Mouse (Mus musculus) neural tube, embryonic 11.5 days (tissue): ENCODE results near the gene Thap7. TPM values are rescaled to one million over a fixed set of nuclear protein-coding genes. Genes with fewer than 3 reads are reported as not detected.
A peak's percentile ranks its signal among the peaks of the same experiment; 100 is the strongest.

Experiments used
- ATAC-seq: fragments of 200-750 bp; cut with Nextera tagmentation; 2 replicates; pipeline ENCODE4 v1.8.0; 2017; ENCODE audit warnings: moderate number of reproducible peaks, mild to moderate bottlenecking, moderate TSS enrichment, moderate library complexity; ENCODE audit not compliant: insufficient read depth, low FRiP score, low TSS enrichment
- DNase-seq: peaks from one replicate; pipeline ENCODE4 v3.0.0-alpha.2; 2015; ENCODE audit warnings: low spot score
- H3K27ac ChIP-seq: fragments of 300-500 bp; sonication (generic); 2 replicates; pipeline ENCODE4 v1.5.1; 2014; ENCODE audit warnings: low read depth, mild to moderate bottlenecking, low read length
- H3K27me3 ChIP-seq: fragments of 300-500 bp; sonication (generic); 2 replicates; pipeline ENCODE4 v1.6.1; 2014; ENCODE audit warnings: mild to moderate bottlenecking, low read length, mixed read lengths; ENCODE audit not compliant: control insufficient read depth, insufficient read depth
- H3K36me3 ChIP-seq: fragments of 300-500 bp; sonication (generic); 2 replicates; pipeline ENCODE4 v1.6.1; 2014; ENCODE audit warnings: mild to moderate bottlenecking, low read length, moderate library complexity, mixed read lengths; ENCODE audit not compliant: control insufficient read depth, insufficient read depth
- H3K4me1 ChIP-seq: fragments of 300-500 bp; sonication (generic); 2 replicates; pipeline ENCODE4 v1.6.1; 2014; ENCODE audit warnings: low read length, mixed read lengths; ENCODE audit not compliant: control insufficient read depth, insufficient read depth
- H3K4me2 ChIP-seq: fragments of 300-500 bp; sonication (generic); 2 replicates; pipeline ENCODE4 v1.6.1; 2014; ENCODE audit warnings: low read depth, mild to moderate bottlenecking, moderate library complexity
- H3K4me3 ChIP-seq: fragments of 300-500 bp; sonication (generic); 2 replicates; pipeline ENCODE4 v1.5.1; 2014; ENCODE audit warnings: low read depth, low read length
- H3K9ac ChIP-seq: fragments of 300-500 bp; sonication (generic); 2 replicates; pipeline ENCODE4 v1.6.1; 2014; ENCODE audit warnings: mild to moderate bottlenecking, low read length
- H3K9me3 ChIP-seq: fragments of 300-500 bp; sonication (generic); 2 replicates; pipeline ENCODE4 v1.6.1; 2016; ENCODE audit warnings: low read length; ENCODE audit not compliant: control insufficient read depth
- WGBS: fragments of 180-500 bp; shearing (Covaris S2); extraction: QIAGEN DNeasy Blood & Tissue Kit; methylation state at CpG from one replicate; pipeline ENCODE4 v1.1.7; 2014; 5-methylcytosine and 5-hydroxymethylcytosine counted together
- polyA plus RNA-seq: library from polyadenylated mRNA; unstranded; fragments of >200 nt; fragmentation: Nextera tagmentation; extraction: Ambion mirVana; gene quantifications from 2 replicates; pipeline ENCODE4 v1.2.1, GENCODE M21; 2014

Thap7 gene
- polyA plus RNA-seq, 1 experiment from 2014 or later, result 51.4 TPM

GRCm38 (mm10) chr16:17552837-17553236 lies 21.9 kb upstream of the Thap7 start:
- Histone ChIP-seq H3K27me3 (no peaks in the 10 kb centered on the region), H3K4me1 (peaks cover 3% of the 10 kb centered on the region; the same call in 1 of the 2 replicates), H3K9me3 (no peaks in the 10 kb centered on the region), H3K4me2 (no peak overlapping the region), H3K27ac (no peak overlapping the region), H3K9ac (no peak overlapping the region), H3K36me3 (no peaks in the 10 kb centered on the region), H3K4me3 (no peak overlapping the region)
- ATAC-seq (no peak), DNase-seq (no peak)
- 80% methylated on average over 7 of the region's 7 CpGs for WGBS

GRCm38 (mm10) chr16:17542632-17543031 lies 11.7 kb upstream of the Thap7 start:
- no peak for DNase-seq
- WGBS, result 79% methylated on average over 2 of the region's 2 CpGs
- Histone ChIP-seq H3K9me3 (no peaks in the 10 kb centered on the region), H3K27me3 (no peaks in the 10 kb centered on the region), H3K4me1 (no peaks in the 10 kb centered on the region), H3K4me3 (no peak overlapping the region), H3K27ac (no peak overlapping the region), H3K4me2 (no peak overlapping the region), H3K9ac (no peak overlapping the region), H3K36me3 (no peaks in the 10 kb centered on the region)
- no peak for ATAC-seq

- Histone ChIP-seq H3K4me2 (no peak overlapping the region), H3K27me3 (no peaks in the 10 kb centered on the region), H3K9me3 (no peaks in the 10 kb centered on the region), H3K4me3 (no peak overlapping the region), H3K4me1 (peaks cover 4% of the 10 kb centered on the region; the same call in 1 of the 2 replicates), H3K36me3 (no peaks in the 10 kb centered on the region), H3K27ac (no peak overlapping the region), H3K9ac (no peak overlapping the region)
- no peak for ATAC-seq
- 84% methylated on average over 3 of the region's 3 CpGs for WGBS
- no peak for DNase-seq
Observed at GRCm38 (mm10) chr16:17536584-17536983, 5.6 kb upstream of the Thap7 start.

- ATAC-seq (no peak), DNase-seq (no peak)
- H3K36me3 ChIP-seq, result peaks cover 4% of the 10 kb centered on the region
- H3K4me2 ChIP-seq, result no peak overlapping the region
- no peak overlapping the region for H3K27ac ChIP-seq
- peaks cover 6% of the 10 kb centered on the region; the same call in 1 of the 2 replicates for H3K4me1 ChIP-seq
- H3K4me3 ChIP-seq, result no peak overlapping the region
- H3K9ac ChIP-seq, result no peak overlapping the region
- WGBS, result 69% methylated on average over 14 of the region's 14 CpGs
- no peaks in the 10 kb centered on the region for H3K9me3 ChIP-seq
- no peaks in the 10 kb centered on the region for H3K27me3 ChIP-seq
Observed at GRCm38 (mm10) chr16:17532676-17533329, 1.9 kb upstream of the Thap7 start.

- Histone ChIP-seq H3K36me3 (peaks cover 8% of the 10 kb centered on the region), H3K9ac (no peak overlapping the region), H3K9me3 (no peaks in the 10 kb centered on the region), H3K4me2 (no peak overlapping the region; the same call in 1 of the 2 replicates), H3K4me3 (no peak overlapping the region), H3K4me1 (peaks cover 6% of the 10 kb centered on the region; the same call in 1 of the 2 replicates), H3K27me3 (no peaks in the 10 kb centered on the region), H3K27ac (no peak overlapping the region)
- 53% methylated on average over 4 of the region's 4 CpGs for WGBS
- ATAC-seq, result no peak
- no peak for DNase-seq
Observed at GRCm38 (mm10) chr16:17532271-17532670, 1.3 kb upstream of the Thap7 start.

GRCm38 (mm10) chr16:17529981-17530586 lies 852 bp downstream of the Thap7 start:
- H3K9ac ChIP-seq, result peak overlapping the region; percentile 86
- H3K4me3 ChIP-seq, result peak overlapping the region; percentile 69
- ATAC-seq (0 out of 2 replicates have a peak, but pooled peaks have one; percentile 5), DNase-seq (no peak)
- 20% methylated on average over 17 of the region's 17 CpGs for WGBS
- H3K27me3 ChIP-seq, result no peaks in the 10 kb centered on the region
- H3K9me3 ChIP-seq, result no peaks in the 10 kb centered on the region
- peaks cover 6% of the 10 kb centered on the region; the same call in 1 of the 2 replicates for H3K4me1 ChIP-seq
- H3K4me2 ChIP-seq, result peak overlapping the region; percentile 96
- H3K36me3 ChIP-seq, result peaks cover 18% of the 10 kb centered on the region
- peak overlapping the region; percentile 82 for H3K27ac ChIP-seq

GRCm38 (mm10) chr16:17528276-17528675 lies 2.7 kb downstream of the Thap7 start:
- 87% methylated on average over 13 of the region's 13 CpGs for WGBS
- no peaks in the 10 kb centered on the region for H3K27me3 ChIP-seq
- no peak overlapping the region for H3K4me2 ChIP-seq
- H3K36me3 ChIP-seq, result peaks cover 25% of the 10 kb centered on the region
- DNase-seq (no peak), ATAC-seq (no peak)
- H3K9ac ChIP-seq, result no peak overlapping the region
- no peak overlapping the region for H3K27ac ChIP-seq
- H3K4me3 ChIP-seq, result no peak overlapping the region
- no peaks in the 10 kb centered on the region for H3K9me3 ChIP-seq
- H3K4me1 ChIP-seq, result peaks cover 6% of the 10 kb centered on the region; the same call in 1 of the 2 replicates

GRCm38 (mm10) chr16:17527606-17528005 lies 3.3 kb downstream of the Thap7 start:
- DNase-seq, result no peak
- Histone ChIP-seq H3K4me2 (no peak overlapping the region), H3K4me1 (peaks cover 6% of the 10 kb centered on the region; the same call in 1 of the 2 replicates), H3K9me3 (no peaks in the 10 kb centered on the region), H3K4me3 (no peak overlapping the region), H3K36me3 (peaks cover 28% of the 10 kb centered on the region), H3K27ac (no peak overlapping the region), H3K9ac (no peak overlapping the region), H3K27me3 (no peaks in the 10 kb centered on the region)
- ATAC-seq, result no peak

- H3K4me3 ChIP-seq, result no peak overlapping the region
- H3K9ac ChIP-seq, result no peak overlapping the region
- H3K4me1 ChIP-seq, result no peaks in the 10 kb centered on the region
- H3K27me3 ChIP-seq, result no peaks in the 10 kb centered on the region
- DNase-seq, result no peak
- no peaks in the 10 kb centered on the region for H3K9me3 ChIP-seq
- whole genome bisulfite sequencing, result 95% methylated on average over 6 of the region's 6 CpGs
- no peak overlapping the region for H3K27ac ChIP-seq
- H3K4me2 ChIP-seq, result no peak overlapping the region
- H3K36me3 ChIP-seq, result peaks cover 39% of the 10 kb centered on the region
- no peak for ATAC-seq
Observed at GRCm38 (mm10) chr16:17526223-17526622, 4.7 kb downstream of the Thap7 start.
